Mouse (Mus musculus) splenic B cell, adult 2 months (primary cell): Measurements from ENCODE around the gene Psap.

Source experiments
- DNase-seq: peaks from one replicate; pipeline ENCODE4 v3.0.0-alpha.2; 2011; ENCODE audit warnings: low read depth, low spot score
- H3K27me3 ChIP-seq: 2 replicates; pipeline ENCODE4 v1.6.1; 2012; ENCODE audit warnings: mild to moderate bottlenecking, low read length, moderate library complexity, mixed read lengths; ENCODE audit not compliant: control insufficient read depth, poor library complexity, insufficient read depth, severe bottlenecking
- H3K36me3 ChIP-seq: 2 replicates; pipeline ENCODE4 v1.6.1; 2012; ENCODE audit warnings: mild to moderate bottlenecking, low read length, moderate library complexity, mixed read lengths; ENCODE audit not compliant: control insufficient read depth, poor library complexity, insufficient read depth, severe bottlenecking

Psap gene

DNA sequence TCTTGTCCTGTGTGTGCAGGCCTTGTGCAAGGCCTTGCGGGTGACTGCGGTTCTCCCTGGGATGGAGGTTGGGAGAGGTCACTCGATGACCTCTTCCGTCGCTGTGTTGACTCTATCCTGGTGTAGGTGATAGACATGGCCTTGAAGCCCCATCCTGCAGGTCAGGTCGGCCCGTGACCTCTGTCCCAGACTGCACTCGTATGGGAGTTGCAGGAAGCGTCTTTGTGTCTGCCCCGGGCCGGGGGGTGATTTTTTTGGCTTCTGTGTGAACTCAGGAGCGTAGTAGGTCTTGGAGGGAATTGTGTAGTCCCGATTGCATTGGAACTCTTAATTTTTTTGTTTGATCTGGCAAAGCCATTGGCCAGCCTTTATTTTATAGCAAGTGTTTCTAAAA, 576 bp downstream of the Psap start:
- Histone ChIP-seq H3K36me3 (0 out of 2 replicates have a peak, but pooled peaks cover 1% of the 10 kb centered on the region), H3K27me3 (no peaks in the 10 kb centered on the region)
- no peak for DNase-seq

DNA sequence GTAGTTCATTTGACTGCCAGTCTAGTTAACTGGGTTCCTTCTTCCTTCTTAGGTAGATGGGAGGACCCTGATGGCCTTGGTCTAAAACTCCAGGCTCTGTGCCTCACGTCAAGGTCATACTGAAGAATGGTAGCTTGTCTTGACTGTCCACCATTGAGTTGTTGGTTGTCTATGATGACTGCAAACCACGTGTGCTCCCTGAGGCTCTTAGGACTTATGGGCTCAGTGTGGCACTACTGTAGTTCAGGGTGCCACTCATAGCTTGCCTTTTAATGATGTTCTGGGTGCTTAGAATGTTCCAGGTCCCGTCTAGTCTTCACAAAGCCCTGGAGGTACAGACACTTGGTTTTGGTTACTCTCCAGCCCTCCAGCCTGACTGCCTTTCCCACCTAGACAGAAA, 1.4 kb downstream of the Psap start:
- Histone ChIP-seq H3K36me3 (0 out of 2 replicates have a peak, but pooled peaks cover 1% of the 10 kb centered on the region), H3K27me3 (no peaks in the 10 kb centered on the region)
- no peak for DNase-seq

DNA sequence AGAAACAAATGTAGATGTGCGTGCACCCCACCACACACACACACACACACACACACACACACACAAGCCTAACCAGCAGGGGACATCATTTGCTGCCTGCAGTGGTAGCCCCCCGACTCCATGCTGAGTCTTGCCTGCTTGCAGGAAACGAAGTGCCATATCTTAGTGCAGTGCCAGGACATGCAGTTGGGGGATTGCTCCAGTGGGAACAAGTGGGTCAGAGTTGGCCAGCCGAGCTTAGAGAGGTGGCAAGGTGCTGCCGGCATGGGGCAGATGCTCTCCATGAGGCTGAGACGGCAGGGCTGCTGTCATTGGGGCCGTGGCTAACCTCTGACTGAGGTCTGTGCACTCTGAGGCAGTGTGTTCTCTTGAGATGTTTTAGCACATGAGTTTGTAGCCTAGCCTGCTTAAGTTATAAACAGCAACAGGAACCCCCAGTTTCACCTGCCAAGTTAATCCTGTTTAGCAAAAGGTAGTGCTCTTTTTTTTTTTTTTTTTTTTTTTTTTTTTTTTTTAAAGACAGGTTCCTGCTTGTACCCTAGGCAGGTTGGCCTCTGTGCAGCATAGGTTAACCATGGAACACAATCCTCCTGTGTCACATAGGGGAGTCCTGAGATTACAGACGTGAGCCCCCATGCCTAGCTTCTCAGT, 2.0 kb downstream of the Psap start:
- peak; percentile 47 for DNase-seq
- H3K36me3 ChIP-seq, result 0 out of 2 replicates have a peak, but pooled peaks cover 1% of the 10 kb centered on the region

DNA sequence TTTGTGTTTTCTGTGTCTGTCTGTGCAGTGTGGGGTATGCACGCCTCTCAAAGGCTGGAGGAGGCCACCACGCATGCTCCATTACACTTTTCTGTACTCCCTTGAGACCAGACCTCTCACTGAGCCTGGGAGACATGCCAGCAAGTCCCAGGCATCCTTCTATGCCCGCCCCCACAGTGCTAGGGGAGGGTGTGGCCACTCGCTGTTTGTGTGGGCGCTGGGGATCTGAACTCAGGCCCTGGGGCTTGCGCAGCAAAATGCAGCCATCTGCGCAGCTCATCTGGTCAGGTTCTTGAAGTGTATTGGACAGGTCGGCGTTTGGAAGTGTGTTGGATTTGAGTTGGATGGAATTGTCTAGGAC, 2.5 kb downstream of the Psap start:
- DNase-seq, result peak; percentile 64
- 0 out of 2 replicates have a peak, but pooled peaks cover 1% of the 10 kb centered on the region for H3K36me3 ChIP-seq
- H3K27me3 ChIP-seq, result no peaks in the 10 kb centered on the region

More for the DNA sequence above, 2.0 kb downstream of the Psap start:
- H3K27me3 ChIP-seq, result no peaks in the 10 kb centered on the region

DNA sequence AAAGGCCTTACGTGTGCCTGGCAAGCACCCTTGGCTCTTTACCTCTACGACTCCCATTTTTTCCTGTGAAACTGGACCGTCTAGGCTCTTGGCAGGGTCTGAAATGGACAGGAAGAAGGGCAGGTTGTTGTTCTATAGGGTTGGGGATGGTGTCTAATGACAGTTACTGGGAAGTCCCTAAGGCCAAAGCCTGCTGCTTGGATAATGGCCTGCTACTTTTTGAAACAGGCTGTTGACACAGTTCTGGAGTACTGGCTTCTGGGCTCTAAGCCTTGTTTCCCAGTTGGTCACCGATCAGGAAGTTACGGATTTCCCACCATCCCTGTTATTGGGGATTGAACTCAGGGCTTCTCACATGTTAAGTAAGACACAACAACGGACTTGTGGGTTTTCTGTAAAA, 2.9 kb downstream of the Psap start:
- peaks cover 1% of the 10 kb centered on the region; the same call in 1 of the 2 replicates for H3K36me3 ChIP-seq
- DNase-seq, result no peak
- H3K27me3 ChIP-seq, result no peaks in the 10 kb centered on the region

DNA sequence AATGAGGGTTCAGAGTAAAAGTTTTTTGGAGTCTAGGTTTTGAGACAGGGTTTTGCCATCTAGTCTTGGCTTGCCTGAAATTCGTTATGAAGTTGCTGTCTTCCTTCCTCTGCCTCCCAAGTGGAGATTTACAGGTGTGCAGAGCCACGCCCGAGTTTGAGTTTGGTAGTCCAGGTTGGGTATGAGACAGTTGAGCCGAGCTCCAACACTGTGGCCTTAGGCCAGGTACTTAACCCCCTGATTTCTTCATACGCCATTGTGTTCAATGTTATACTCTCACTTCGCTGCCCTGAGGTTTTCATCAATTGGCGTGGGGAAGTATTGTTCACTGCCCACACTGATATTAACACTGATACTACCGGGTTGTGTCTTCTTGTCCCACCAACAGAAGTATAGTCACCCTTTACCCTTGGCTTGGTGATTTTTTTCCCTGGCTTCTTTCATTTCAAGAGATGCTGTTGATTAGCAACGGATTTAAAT, 4.2 kb downstream of the Psap start:
- H3K27me3 ChIP-seq, result no peaks in the 10 kb centered on the region
- DNase-seq, result no peak
- H3K36me3 ChIP-seq, result peaks cover 1% of the 10 kb centered on the region; the same call in 1 of the 2 replicates

DNA sequence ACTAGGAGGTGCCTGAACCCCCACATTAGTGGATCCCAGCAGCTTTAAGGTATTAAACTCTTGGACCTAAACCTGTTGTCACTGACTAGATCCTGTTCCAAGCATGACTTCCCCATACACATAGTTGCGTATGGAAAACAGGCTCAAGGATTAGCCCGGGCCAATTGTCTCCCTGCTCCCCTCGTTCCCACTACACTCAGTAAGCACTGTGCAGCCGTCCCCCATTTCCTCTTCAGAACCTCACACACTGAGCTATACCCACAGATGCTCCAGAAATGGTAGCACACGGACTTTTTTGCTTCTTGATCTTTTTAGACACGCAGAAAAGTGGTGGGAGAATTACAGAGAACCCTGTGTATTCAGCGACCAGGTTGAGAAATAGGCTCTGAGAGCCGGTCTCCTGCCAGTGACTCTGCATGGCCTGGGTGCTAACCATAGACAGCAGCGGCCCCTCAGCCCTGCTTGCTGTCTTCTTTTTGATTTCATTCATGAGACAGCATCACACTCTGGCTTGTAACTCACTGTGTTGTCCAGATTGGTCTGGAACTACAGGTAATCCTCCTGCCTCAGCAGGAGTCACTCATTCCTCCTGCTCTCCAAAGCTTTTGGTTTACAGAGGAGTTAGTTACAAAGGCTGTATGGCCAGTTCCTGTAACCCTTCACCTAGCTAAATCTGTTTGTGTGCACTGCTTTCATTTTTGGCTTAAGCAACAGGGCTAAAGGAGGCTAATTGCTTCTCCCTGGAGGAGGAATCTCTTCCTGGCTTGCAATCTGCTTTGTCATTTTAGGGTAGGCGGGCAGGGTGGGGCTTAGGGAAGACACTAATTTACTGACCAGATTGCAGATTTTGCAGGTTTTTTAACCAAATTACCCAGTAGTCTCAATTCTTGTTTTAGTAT, 4.9 kb downstream of the Psap start:
- no peak for DNase-seq
- peaks cover 1% of the 10 kb centered on the region; the same call in 1 of the 2 replicates for H3K36me3 ChIP-seq
- H3K27me3 ChIP-seq, result no peaks in the 10 kb centered on the region

DNA sequence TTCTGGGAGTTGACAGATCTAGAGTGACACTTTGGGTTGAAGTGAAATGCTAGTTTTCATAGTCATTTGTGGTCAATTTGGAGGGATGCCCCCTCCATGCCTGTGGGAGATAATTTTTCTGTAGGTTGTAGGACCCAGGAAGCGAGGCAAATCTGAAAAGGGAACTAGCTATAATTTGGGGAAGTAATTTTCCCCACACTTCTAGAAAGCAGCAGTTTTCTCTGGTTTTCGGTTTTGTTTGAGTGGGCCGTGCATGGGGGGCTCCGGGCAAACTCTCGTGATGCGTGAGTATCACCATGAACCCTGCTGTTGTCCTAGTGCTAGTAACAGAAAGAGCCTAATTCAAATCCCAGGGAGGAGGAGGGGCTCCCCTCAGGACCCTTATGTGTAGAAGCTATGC, 6.8 kb downstream of the Psap start:
- Histone ChIP-seq H3K27me3 (no peaks in the 10 kb centered on the region), H3K36me3 (peaks cover 1% of the 10 kb centered on the region; the same call in 1 of the 2 replicates)
- peak; percentile 78 for DNase-seq

DNA sequence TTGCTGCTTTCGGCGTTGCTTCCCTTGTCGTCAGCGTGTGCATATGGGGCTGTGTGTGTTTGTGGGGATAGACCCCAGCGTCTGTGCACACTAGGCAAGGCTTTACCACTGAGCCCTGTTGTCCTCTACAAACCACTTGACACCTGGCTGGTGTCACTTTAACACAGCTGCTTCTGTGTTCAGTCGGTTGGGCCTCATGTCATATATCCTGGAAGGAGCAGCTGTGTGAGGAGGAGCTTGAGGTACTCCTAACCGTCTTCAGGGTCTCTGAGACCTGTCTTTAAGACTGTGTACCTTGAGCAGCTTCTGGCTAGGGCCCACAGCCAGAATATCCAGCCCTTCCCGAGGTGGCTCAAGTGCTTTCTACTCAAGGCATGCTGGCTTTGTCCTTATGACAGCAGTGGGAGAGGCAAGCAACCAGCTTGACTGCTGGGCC, 7.3 kb downstream of the Psap start:
- H3K27me3 ChIP-seq, result no peaks in the 10 kb centered on the region
- DNase-seq, result no peak
- peaks cover 1% of the 10 kb centered on the region; the same call in 1 of the 2 replicates for H3K36me3 ChIP-seq

DNA sequence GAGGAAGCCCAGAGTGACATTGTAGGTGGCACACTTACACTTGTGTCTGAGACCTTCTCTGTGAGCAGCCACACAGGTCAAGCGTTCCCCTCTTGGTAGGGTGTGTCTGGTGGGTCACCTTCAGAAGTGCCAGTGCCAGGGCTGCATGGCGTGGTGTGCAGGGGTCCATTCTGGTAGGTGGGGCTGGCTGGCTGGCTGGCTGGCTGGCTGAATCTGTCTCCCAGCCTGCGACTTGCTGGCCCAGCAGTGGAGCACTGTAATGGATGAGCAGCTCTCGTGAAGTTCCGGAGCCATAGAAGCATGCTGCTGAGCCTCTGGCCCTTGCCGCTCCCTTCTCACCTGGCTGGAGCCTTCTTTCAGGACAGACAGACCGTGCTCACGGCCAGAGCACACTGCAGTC, 7.8 kb downstream of the Psap start:
- Histone ChIP-seq H3K36me3 (no peaks in the 10 kb centered on the region; the same call in 1 of the 2 replicates), H3K27me3 (no peaks in the 10 kb centered on the region)
- DNase-seq, result no peak

DNA sequence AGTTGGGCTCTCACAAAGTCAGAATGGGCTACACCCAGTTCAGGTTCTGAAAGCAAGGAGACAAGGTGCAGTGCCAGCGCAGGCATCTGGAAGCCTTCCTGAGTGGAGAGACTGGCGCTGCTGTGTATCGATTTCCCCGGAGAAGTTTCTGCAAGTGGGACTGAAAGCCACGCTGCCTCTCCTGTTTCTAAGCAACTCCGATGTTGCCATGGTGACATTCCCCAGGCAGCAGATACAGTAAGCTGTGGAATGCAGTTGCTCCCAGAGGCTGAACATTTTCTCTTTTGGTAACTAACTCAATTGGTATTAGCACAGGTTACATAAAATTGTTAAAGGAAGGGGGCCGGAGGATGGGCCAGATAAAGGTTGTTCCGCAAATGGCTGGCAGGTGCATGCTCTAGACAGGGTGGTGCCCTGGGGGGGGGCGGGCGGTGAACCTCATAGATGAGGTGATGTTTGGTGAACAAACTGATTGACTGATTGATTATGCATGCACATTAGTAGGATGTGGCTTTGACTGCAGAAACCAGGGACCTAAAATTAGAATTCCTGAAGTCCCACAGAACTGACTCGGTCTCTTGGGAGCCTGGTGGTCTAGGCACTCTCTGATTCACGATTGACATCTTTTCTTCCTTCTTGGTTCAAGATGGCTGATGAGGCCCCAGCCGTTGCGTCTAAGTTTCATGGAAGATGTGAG, 8.4 kb downstream of the Psap start:
- Histone ChIP-seq H3K36me3 (no peaks in the 10 kb centered on the region; the same call in 1 of the 2 replicates), H3K27me3 (no peaks in the 10 kb centered on the region)
- peak; percentile 72 for DNase-seq

DNA sequence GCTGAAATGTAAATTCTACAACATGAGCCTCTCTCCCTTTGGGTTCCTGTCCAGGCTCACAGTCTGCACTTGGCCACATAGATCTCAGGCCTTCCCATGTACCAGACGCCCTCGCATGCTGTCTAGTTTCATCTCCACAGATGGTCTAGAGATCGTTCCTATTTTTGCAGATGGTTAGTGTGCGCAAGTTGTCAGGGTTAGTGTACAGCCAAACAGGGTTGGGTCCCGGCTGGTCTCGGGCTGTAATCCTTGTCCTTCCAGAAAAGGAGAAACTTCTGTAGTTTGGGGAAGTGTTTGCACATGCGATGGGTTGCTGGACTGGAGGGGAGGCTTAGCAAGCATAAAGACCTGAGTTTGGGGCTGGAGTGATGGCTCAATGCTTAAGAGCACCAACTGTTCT, 9.1 kb downstream of the Psap start:
- DNase-seq, result peak; percentile 39
- Histone ChIP-seq H3K27me3 (no peaks in the 10 kb centered on the region), H3K36me3 (no peaks in the 10 kb centered on the region; the same call in 1 of the 2 replicates)

DNA sequence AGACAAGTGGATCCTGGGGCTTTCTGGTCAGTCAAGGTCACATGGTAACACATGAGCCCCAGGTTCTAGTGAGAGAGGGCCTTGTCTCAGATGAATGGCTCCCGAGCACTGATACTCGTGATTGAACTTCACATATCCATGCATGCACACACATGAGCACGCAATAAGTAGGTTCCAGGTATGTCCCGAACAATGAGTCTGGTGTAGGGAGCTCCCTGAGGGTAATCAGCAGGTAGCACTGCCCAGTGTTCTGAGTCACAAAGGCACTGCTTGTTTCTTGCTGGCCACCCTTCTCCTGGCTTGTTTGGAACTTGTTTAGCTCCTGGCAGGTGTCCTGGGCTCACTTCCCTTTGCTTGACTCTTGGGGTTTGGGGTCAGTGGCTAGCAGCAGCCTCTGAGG, 9.7 kb downstream of the Psap start:
- H3K27me3 ChIP-seq, result no peaks in the 10 kb centered on the region
- peaks cover 2% of the 10 kb centered on the region for H3K36me3 ChIP-seq
- DNase-seq, result peak; percentile 48

DNA sequence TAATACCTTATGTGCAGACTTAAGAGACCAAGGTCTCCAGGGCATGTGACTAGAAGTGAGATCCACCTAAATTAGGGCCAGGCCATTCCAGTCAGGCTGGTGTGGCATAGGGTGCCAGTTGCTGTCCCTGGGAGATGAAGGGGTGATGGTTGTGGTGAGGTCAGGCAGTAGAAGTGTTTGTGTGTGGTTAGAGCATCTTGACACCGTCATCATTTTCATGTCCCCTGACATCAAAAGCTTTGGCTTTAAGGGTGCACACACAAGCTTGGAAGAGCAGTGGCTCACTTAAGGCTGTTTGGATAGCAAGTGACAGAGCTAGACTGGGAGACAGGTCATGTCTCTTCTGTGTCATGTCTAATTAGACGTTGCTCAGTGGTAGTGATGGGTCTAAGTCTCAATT, 10.3 kb downstream of the Psap start:
- Histone ChIP-seq H3K36me3 (peaks cover 2% of the 10 kb centered on the region), H3K27me3 (no peaks in the 10 kb centered on the region)
- DNase-seq, result no peak
